Mouse (Mus musculus): ENCODE measurements around the gene Pde11a. TPM values are rescaled to one million over a fixed set of nuclear protein-coding genes. Genes with fewer than 3 reads are reported as not detected.

The Pde11a gene
- polyA plus RNA-seq, 1 experiment: not detected

GRCm38 (mm10) chr2:76254833-76255232 is 83.7 kb downstream of the Pde11a start:
- Histone ChIP-seq H3K27me3 (ENCODE audit: control insufficient read depth, insufficient read depth, insufficient read length) (no peaks in the 10 kb centered on the region), H3ac (ENCODE audit: control insufficient read depth, insufficient read length) (no peak overlapping the region), H3K4me3 (no peak overlapping the region), H3K4me2 (ENCODE audit: low read depth) (no peak overlapping the region), H3K79me2 (ENCODE audit: control insufficient read depth, insufficient read depth) (no peaks in the 10 kb centered on the region), H3K36me3 (ENCODE audit: control insufficient read depth, insufficient read depth) (no peaks in the 10 kb centered on the region)
- TF ChIP-seq POLR2AphosphoS2 (IDR thresholded peaks at IDR 0.05; ENCODE audit: insufficient read length, low read depth) (no peak), TCF3 (IDR thresholded peaks at IDR 0.05; ENCODE audit: insufficient read length, low read depth) (no peak), REST (IDR thresholded peaks at IDR 0.05; ENCODE audit: insufficient read depth, insufficient read length) (no peak)

GRCm38 (mm10) chr2:76251379-76251778 is 87.2 kb downstream of the Pde11a start:
- H3K4me3 ChIP-seq: no peak overlapping the region
- H3K4me2 ChIP-seq (ENCODE audit: low read depth): no peak overlapping the region
- no peaks in the 10 kb centered on the region for H3K36me3 ChIP-seq (ENCODE audit: control insufficient read depth, insufficient read depth)
- TF ChIP-seq TCF3 (IDR thresholded peaks at IDR 0.05; ENCODE audit: insufficient read length, low read depth) (no peak), MAX (IDR thresholded peaks at IDR 0.05; ENCODE audit: low read depth) (no peak), REST (IDR thresholded peaks at IDR 0.05; ENCODE audit: insufficient read depth, insufficient read length) (no peak), SRF (IDR thresholded peaks at IDR 0.05; ENCODE audit: control insufficient read depth, insufficient read length, low read depth) (no peak), TCF12 (IDR thresholded peaks at IDR 0.05; ENCODE audit: insufficient read depth, poor library complexity, severe bottlenecking) (no peak), USF1 (IDR thresholded peaks at IDR 0.05; ENCODE audit: low read depth) (no peak), POLR2A (IDR thresholded peaks at IDR 0.05; ENCODE audit: insufficient read length, low read depth) (no peak), MYOG (IDR thresholded peaks at IDR 0.05; ENCODE audit: control insufficient read depth in 1 of 3, insufficient read depth in 1 of 3, insufficient read length in 2 of 3, low read depth in 2 of 3) (no peak), E2F4 (IDR thresholded peaks at IDR 0.05; ENCODE audit: insufficient read depth) (no peak), MYOD1 (IDR thresholded peaks at IDR 0.05; ENCODE audit: control insufficient read depth in 1 of 3, insufficient read length in 2 of 3, low read depth in 2 of 3) (no peak), CEBPB (IDR thresholded peaks at IDR 0.05; ENCODE audit: insufficient read depth, poor library complexity, severe bottlenecking) (no peak), POLR2AphosphoS2 (IDR thresholded peaks at IDR 0.05; ENCODE audit: insufficient read length, low read depth) (no peak)
- no peaks in the 10 kb centered on the region for H3K27me3 ChIP-seq (ENCODE audit: control insufficient read depth, insufficient read depth, insufficient read length)
- H3K79me2 ChIP-seq (ENCODE audit: control insufficient read depth, insufficient read depth): no peaks in the 10 kb centered on the region
- H3ac ChIP-seq (ENCODE audit: control insufficient read depth, insufficient read length): no peak overlapping the region

GRCm38 (mm10) chr2:76248242-76248641 is 90.3 kb downstream of the Pde11a start:
- no peak overlapping the region for H3ac ChIP-seq (ENCODE audit: control insufficient read depth, insufficient read length)

GRCm38 (mm10) chr2:76239175-76239574 is 99.4 kb downstream of the Pde11a start:
- Histone ChIP-seq H3ac (ENCODE audit: control insufficient read depth, insufficient read length) (no peak overlapping the region), H3K4me2 (ENCODE audit: low read depth) (no peak overlapping the region), H3K4me3 (no peak overlapping the region), H3K36me3 (ENCODE audit: control insufficient read depth, insufficient read depth) (no peaks in the 10 kb centered on the region), H3K79me2 (ENCODE audit: control insufficient read depth, insufficient read depth) (no peaks in the 10 kb centered on the region), H3K27me3 (ENCODE audit: control insufficient read depth, insufficient read depth, insufficient read length) (no peaks in the 10 kb centered on the region)
- no peak for TF ChIP-seq MYOG (IDR thresholded peaks at IDR 0.05; ENCODE audit: control insufficient read depth in 1 of 3, insufficient read depth in 1 of 3, insufficient read length in 2 of 3, low read depth in 2 of 3)
- TF ChIP-seq USF1 (IDR thresholded peaks at IDR 0.05; ENCODE audit: low read depth): no peak
- no peak for TF ChIP-seq TCF3 (IDR thresholded peaks at IDR 0.05; ENCODE audit: insufficient read length, low read depth)
- TF ChIP-seq SRF (IDR thresholded peaks at IDR 0.05; ENCODE audit: control insufficient read depth, insufficient read length, low read depth): no peak
- no peak for TF ChIP-seq POLR2AphosphoS2 (IDR thresholded peaks at IDR 0.05; ENCODE audit: insufficient read length, low read depth)
- TF ChIP-seq REST (IDR thresholded peaks at IDR 0.05; ENCODE audit: insufficient read depth, insufficient read length): no peak
- no peak for TF ChIP-seq TCF12 (IDR thresholded peaks at IDR 0.05; ENCODE audit: insufficient read depth, poor library complexity, severe bottlenecking)
- TF ChIP-seq E2F4 (IDR thresholded peaks at IDR 0.05; ENCODE audit: insufficient read depth): no peak
- TF ChIP-seq POLR2A (IDR thresholded peaks at IDR 0.05; ENCODE audit: insufficient read length, low read depth): no peak
- TF ChIP-seq CEBPB (IDR thresholded peaks at IDR 0.05; ENCODE audit: insufficient read depth, poor library complexity, severe bottlenecking): no peak
- no peak for TF ChIP-seq MYOD1 (IDR thresholded peaks at IDR 0.05; ENCODE audit: control insufficient read depth in 1 of 3, insufficient read length in 2 of 3, low read depth in 2 of 3)
- TF ChIP-seq MAX (IDR thresholded peaks at IDR 0.05; ENCODE audit: low read depth): no peak

More at GRCm38 (mm10) chr2:76248242-76248641, 90.3 kb downstream of the Pde11a start:
- Histone ChIP-seq H3K79me2 (ENCODE audit: control insufficient read depth, insufficient read depth) (no peaks in the 10 kb centered on the region), H3K4me2 (ENCODE audit: low read depth) (no peak overlapping the region), H3K4me3 (no peak overlapping the region), H3K27me3 (ENCODE audit: control insufficient read depth, insufficient read depth, insufficient read length) (no peaks in the 10 kb centered on the region), H3K36me3 (ENCODE audit: control insufficient read depth, insufficient read depth) (no peaks in the 10 kb centered on the region)
- TF ChIP-seq CEBPB (IDR thresholded peaks at IDR 0.05; ENCODE audit: insufficient read depth, poor library complexity, severe bottlenecking) (no peak), POLR2AphosphoS2 (IDR thresholded peaks at IDR 0.05; ENCODE audit: insufficient read length, low read depth) (no peak), TCF3 (IDR thresholded peaks at IDR 0.05; ENCODE audit: insufficient read length, low read depth) (no peak), POLR2A (IDR thresholded peaks at IDR 0.05; ENCODE audit: insufficient read length, low read depth) (no peak), MAX (IDR thresholded peaks at IDR 0.05; ENCODE audit: low read depth) (no peak), MYOD1 (IDR thresholded peaks at IDR 0.05; ENCODE audit: control insufficient read depth in 1 of 3, insufficient read length in 2 of 3, low read depth in 2 of 3) (no peak), SRF (IDR thresholded peaks at IDR 0.05; ENCODE audit: control insufficient read depth, insufficient read length, low read depth) (no peak), E2F4 (IDR thresholded peaks at IDR 0.05; ENCODE audit: insufficient read depth) (no peak), USF1 (IDR thresholded peaks at IDR 0.05; ENCODE audit: low read depth) (no peak), TCF12 (IDR thresholded peaks at IDR 0.05; ENCODE audit: insufficient read depth, poor library complexity, severe bottlenecking) (no peak), REST (IDR thresholded peaks at IDR 0.05; ENCODE audit: insufficient read depth, insufficient read length) (no peak), MYOG (IDR thresholded peaks at IDR 0.05; ENCODE audit: control insufficient read depth in 1 of 3, insufficient read depth in 1 of 3, insufficient read length in 2 of 3, low read depth in 2 of 3) (no peak)

GRCm38 (mm10) chr2:76238496-76238895 is 100.1 kb downstream of the Pde11a start:
- TF ChIP-seq POLR2AphosphoS2 (IDR thresholded peaks at IDR 0.05; ENCODE audit: insufficient read length, low read depth) (no peak), CEBPB (IDR thresholded peaks at IDR 0.05; ENCODE audit: insufficient read depth, poor library complexity, severe bottlenecking) (no peak), MYOG (IDR thresholded peaks at IDR 0.05; ENCODE audit: control insufficient read depth in 1 of 3, insufficient read depth in 1 of 3, insufficient read length in 2 of 3, low read depth in 2 of 3) (no peak), REST (IDR thresholded peaks at IDR 0.05; ENCODE audit: insufficient read depth, insufficient read length) (no peak), MYOD1 (IDR thresholded peaks at IDR 0.05; ENCODE audit: control insufficient read depth in 1 of 3, insufficient read length in 2 of 3, low read depth in 2 of 3) (no peak), E2F4 (IDR thresholded peaks at IDR 0.05; ENCODE audit: insufficient read depth) (no peak), SRF (IDR thresholded peaks at IDR 0.05; ENCODE audit: control insufficient read depth, insufficient read length, low read depth) (no peak), USF1 (IDR thresholded peaks at IDR 0.05; ENCODE audit: low read depth) (no peak), TCF12 (IDR thresholded peaks at IDR 0.05; ENCODE audit: insufficient read depth, poor library complexity, severe bottlenecking) (no peak), TCF3 (IDR thresholded peaks at IDR 0.05; ENCODE audit: insufficient read length, low read depth) (no peak), MAX (IDR thresholded peaks at IDR 0.05; ENCODE audit: low read depth) (no peak), POLR2A (IDR thresholded peaks at IDR 0.05; ENCODE audit: insufficient read length, low read depth) (no peak)
- no peak overlapping the region for H3K4me2 ChIP-seq (ENCODE audit: low read depth)

More at GRCm38 (mm10) chr2:76238496-76238895, 100.1 kb downstream of the Pde11a start:
- H3K79me2 ChIP-seq (ENCODE audit: control insufficient read depth, insufficient read depth): no peaks in the 10 kb centered on the region
- no peaks in the 10 kb centered on the region for H3K36me3 ChIP-seq (ENCODE audit: control insufficient read depth, insufficient read depth)
- H3K4me3 ChIP-seq: no peak overlapping the region
- no peaks in the 10 kb centered on the region for H3K27me3 ChIP-seq (ENCODE audit: control insufficient read depth, insufficient read depth, insufficient read length)
- H3ac ChIP-seq (ENCODE audit: control insufficient read depth, insufficient read length): no peak overlapping the region
